Mouse (Mus musculus): ENCODE measurements around the gene Tab2.

The Tab2 gene

DNA sequence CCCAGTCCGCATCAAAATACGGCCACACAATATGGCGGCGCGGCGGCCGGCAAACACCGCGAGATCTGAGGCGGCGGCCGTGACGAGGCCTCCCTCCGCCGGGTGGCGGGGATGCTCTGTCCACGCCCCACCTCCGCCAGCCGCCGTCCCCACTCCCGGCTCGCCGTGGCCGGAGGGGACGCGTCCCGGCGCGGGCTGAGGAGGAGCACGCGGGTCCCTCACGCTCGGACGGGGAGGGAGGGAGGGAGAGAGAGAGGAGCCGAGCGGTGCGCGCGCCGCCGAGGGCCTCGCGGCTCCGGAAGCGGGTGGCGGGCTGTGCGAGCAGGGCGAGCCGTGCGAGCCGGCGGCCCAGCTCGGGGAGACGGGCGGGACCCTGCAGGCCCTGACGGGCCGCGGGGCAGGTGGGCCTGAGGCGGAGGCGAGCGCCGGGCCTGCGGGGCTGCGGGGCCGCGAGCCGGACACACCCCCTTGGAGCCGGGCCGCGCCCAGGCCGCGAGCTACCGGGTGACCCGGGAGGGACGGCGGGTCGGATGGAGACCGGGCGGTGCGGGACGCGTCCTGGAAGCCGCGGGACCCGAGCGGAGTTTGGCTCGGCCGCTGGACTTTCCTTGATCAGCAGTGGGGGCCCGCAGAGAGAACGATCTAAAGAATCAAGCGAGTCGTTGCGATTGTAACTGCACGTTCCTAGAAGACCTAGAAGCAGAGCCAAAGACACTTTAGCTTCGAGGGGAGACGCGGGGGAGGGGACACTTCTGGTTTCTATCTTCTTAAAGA lies at the start of gene Tab2:
Gene Tab2, minus strand, starts transcription at position 3 of the 774 bp plus-strand sequence.
- DNase-seq: peak; percentile 92

DNA sequence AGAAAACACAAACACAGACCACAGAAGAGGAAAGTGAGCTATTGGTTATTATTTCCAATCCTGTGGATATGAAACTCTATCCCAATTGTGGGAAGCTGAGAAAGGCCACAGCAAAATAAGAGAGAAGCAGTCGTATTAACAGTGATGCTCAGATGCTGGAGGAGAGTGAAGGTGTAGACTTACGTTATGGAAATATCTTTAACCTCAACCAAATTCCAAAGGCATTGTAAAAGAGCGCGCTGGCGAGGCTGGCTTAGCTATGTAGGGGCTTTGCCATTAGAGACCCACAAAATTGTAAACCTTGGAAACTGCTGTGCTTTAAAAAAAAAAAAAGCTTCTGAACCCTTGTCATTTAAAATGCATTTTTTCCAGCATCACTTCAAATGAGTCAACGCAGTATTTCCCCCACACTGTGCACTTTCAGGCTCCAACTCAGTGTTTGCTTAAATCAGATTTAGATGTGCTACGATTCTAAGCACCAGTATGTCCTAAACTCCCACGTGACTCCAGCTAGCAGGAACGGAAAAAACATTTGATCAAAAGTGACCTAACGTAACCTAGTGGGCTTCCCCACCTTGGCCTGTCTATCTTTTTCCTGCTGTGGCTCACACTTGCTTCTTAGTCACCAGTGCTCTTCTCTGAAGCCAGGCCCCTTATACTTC lies 36.4 kb upstream of the Tab2 start:
- no peak for DNase-seq

DNA sequence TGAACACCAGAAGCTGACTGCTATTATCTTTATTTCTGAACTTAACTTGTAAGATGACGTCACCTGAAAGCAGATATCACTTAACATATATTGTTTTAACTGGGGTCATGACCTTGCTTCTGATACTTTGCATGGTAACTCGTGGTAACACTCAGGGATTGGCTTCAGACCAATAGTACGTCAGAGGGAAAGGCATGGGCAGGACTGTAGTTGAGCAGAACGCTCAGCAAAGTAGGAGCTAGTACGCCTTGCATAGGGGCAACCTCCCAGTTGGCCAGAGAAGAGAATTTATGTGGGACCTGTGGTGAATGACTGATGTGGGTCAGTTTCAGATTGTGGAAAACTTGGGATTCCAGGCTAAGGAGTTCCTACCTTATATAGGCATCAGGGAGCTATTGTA lies 35.6 kb upstream of the Tab2 start:
- no peak for DNase-seq

DNA sequence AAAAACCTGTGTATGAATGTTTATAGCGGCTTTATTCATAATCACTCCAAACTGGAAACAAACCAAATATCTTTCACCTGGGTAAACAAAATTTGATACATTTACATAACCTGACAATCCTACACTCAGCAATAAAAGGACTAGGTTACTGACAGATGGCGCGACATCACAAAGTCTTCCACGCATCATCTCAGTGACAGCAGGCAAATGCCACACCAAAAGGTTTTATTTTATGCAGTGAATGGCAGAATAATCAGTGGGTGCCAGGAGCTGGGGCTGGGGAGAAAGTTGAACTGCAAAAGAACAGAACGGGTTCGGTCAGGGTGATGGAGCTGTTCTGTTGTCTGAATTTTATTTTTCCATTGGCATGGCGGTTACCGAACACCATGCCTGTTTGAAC lies 31.5 kb upstream of the Tab2 start:
- no peak for DNase-seq

DNA sequence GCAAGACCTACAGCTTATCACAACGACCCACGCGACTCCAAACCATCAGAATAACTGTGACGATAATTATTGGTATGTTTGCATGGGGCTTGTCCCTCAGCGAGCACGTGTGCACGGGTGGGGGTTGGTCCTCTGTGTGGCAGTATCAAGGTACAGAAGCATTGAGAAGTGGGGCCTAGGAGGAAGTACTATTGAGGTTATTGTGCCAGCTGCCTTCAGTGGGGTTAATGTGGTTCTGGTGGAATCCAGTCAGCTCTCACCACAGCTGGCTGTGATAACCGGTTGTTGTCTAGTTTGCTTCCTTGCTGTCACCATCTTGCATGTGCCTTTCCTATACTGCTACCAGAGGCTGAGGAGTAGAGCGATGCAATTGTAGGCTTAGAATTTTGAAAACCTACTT lies 20.4 kb upstream of the Tab2 start:
- no peak for DNase-seq

DNA sequence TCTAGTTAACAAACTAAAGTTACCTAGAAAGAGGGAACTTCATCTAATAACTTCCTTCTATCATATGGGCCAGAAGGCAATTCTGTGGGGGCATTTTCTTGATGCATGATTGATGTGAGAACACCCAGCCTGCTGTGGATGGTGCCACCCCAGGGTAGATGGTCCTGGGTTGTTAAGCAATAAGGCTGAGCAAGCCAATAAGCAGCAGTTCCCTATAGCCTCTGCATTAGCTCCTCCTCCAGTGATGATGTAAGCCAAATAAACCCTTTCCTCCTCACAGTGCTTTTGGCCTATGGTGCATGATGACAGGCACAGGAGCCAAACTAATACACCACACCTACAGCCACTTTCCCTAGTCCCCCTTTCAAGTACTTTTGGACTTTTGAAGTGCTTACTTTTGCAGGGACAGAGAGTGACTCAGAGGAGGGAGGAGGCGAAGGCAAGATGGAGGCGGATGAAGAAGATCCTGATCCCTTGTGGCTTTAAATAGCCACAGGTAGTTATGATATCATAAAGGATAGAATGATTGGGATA lies 12.8 kb upstream of the Tab2 start:
- no peak for DNase-seq

DNA sequence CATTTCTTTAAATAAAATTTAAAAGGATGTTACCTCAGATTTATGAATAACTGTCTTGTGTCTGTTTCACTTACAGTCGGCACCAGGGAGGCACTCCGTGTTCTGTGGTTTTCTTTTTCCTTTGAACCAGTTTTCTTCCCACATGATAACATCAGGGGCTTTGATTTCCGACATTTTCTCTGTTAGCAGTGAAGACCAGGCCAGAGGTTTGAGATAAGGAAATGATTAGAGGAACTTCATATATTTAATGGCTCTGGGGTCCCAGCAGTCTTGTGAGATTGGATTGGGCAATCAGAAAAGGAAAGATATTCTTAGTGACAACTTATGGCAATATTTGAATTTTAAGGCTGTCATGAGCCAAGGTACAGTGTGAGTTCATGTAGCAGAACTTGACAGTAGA lies 11.1 kb upstream of the Tab2 start:
- no peak for DNase-seq

DNA sequence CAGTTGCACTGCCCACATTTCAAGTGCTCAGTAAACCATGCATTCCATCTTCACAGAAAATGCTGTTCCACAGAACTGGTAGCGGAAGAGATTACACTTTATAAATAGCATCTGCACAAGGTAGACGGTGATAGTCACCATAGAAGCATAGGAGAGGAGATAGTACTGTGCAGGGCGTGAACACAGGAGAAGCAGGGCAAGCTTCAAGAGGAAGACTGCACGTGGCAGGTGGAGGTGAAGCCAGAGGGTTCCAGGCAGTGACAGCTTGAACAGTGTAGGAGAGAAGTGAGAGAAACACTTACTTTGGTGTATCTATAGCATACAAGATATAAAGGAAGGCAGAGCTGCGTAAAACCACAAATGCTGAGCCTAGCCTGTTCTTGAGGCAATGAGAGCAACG lies 3.0 kb upstream of the Tab2 start:
- DNase-seq: no peak

DNA sequence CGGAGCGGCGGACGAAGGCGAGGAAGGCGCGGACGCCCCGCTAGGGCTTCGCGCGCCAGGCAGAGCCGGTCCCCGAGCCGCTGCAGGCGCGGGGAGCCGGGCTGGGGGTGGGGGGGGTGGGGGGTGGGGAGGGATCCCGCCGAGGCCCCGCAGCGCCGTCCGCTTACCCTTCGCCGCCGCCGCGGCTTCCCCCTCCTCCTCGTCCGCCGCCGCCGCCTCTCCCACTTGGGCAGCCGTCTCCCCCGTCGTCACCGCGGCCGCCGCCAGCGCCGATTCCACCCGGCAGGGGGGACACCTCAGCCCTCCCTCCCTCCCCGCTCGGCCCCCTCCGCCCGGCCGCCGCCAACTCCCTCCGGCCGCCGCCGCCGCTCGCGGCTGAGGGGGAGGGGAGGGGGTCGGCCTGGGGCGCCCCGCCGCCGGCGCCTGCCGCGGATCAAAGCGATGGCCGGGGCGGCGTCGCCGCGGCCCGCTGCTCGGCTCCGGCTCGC lies 352 bp downstream of the Tab2 start:
- DNase-seq: peak; percentile 66

DNA sequence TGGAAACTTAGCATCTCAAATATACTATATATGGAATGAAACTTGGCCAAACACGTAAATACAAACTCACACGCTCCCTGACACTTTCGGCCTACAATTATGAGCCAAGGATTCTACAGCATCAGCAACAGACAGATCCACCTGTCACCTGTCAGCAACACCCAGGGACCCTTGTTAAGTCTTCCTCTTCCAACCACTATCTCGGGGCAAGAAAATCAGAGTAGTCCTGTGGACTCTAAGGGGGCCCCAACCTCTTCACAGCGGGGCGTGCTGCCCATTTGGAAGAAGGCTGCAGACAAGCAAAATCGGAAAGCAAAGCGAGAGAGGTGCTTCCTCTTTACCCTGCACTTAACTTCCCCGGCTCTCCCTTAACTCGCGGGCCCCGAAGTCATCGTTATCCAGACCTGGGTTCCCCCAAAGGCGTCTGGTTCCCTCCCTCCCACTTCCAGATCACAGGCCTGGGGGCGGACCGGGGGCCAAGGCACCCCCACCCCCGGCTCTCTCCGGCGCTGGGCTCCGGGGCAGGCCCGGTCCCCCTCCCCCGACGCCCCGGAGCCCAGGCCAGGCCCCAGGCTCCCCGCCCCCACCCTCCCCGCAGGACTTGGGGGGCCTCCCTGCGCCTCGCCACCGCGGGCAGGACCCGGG lies 919 bp downstream of the Tab2 start:
- peak; percentile 66 for DNase-seq

DNA sequence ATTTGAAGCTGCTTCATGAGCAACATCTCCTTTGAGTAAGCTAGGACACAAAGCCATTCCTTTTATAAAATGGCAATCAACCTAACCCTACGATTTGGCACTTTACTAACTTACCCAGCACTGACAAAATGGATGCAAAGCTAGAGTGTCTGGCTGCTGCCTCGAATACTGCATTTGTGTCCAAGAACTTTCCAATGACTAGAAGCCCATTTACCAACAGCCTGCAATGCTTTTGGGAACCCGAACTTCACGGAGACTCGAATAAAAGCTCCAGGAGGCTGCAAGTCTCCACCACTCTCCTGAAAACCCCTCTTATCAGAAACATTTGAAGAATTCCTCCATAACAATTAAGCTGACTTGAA lies 1.4 kb downstream of the Tab2 start:
- DNase-seq: peak; percentile 12

DNA sequence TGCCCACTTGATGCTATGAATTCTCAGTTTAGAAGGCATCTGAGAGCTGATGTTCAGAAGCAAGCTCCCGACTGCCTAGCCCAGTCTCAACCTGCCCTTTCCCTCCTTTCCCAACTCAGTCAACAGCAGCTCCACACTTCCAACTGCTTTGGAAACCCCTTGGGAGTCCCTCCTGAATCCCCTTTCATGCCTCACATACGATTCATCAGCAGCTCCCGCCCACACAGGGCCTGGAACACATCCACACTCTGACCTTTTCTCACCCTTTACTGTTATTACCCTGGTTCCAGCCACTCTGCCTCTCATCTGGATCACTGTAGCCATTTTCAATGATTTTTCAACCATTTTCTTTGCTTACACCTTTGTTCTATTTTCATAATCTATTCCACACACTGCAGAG lies 13.0 kb downstream of the Tab2 start:
- DNase-seq: no peak

DNA sequence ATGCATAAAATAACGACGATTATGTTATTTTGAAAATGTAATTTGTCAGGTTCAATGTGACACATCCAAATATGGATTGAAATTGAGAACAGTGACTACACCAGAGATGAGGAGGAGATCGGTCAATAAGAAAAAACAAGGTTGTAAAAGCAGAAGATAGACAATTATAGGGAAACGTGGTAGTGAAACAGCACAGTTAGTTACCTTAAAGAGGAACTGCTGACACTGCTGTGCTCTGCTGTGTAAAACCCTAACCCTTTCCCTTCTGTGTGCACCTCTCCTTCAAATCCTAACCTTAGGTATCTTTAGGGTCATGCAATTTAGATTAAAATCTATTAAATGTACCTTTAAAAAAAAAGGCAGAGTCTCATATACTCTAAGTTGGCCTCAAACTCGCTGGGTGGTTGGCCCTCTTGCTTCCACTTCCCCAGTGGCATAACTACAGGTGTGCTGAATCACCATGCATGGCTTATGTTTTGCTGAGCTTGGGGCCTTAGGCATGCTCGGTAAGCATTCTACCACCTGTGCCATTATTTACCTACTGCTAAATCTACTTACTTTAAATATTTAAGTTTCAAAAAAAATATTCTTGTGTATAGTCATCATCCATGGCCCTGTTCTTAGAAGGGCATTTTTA lies 19.4 kb downstream of the Tab2 start:
- DNase-seq: no peak

DNA sequence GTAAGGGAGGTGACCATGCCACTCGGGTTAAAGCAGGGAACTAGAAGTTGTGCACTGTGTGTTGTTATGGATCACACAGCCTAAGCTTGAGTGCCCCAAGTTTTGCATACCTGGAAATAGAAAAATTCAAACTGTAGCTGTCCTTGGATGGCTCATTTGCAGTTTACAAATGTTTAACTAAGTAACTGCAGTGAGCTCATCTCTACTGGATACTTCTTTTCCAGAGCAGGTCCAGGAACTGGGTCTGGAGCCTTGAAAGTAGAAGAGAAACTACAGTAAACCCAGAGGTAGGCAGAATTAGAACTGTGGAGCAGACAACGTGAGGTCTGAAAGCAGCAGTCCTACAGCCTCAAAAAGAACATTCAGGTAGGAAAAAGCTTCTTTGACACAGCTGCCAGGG lies 23.1 kb downstream of the Tab2 start:
- no peak for DNase-seq

DNA sequence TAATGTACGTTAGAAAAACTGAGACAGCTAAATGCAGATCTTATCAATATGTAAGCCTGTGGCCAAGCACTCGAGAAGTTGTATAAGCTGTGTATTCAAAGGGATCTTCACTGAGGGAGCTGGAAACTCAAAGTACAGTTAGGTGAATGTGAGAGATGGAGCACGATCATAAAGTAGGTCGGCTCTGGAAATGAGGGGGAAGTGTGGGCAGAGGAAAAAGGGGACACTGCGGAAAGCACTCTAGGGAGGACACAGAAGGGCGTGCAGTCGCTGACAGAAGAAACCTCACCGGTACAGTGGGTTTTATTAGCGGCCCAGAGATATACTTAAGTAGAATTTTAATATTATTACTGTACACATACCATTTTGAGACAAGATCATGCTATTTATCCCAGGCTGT lies 27.0 kb downstream of the Tab2 start:
- no peak for DNase-seq

DNA sequence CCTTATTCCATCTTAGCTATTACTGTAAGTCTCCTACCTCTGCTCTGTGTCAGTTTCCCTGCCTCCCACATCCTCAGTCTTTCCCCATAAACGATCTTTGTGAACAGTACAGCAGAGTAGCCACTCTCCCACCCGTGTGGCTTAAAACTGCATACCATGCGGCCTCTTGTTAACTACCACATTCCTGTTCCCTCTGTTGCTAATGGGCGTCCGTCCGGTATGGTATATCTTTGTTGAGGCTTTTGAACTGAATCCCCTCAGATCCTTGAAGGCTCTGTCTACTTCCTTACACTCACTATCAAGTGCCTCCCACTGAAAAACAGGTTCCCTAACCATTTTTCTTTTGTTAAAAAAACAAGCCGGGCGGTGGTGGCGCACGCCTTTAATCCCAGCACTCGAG lies 30.5 kb downstream of the Tab2 start:
- no peak for DNase-seq

DNA sequence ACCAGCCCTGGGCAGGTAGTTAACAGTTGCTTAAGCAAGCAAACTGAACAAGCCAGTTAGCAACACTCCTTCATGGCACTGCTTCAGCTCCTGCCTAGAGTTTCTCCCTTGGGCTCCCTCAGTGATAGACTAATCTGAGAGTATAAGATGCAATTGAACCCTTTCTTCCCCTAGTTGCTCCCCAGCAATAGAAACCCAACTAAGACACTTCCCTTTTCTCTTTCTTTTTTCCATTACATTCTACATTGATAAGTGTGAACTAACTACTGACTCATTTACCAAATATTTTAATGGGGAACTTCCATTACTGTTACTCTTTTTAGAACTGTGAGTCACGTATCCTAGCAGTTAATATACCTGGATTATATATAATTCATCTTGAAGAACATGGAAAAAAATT lies 32.6 kb downstream of the Tab2 start:
- DNase-seq: no peak

DNA sequence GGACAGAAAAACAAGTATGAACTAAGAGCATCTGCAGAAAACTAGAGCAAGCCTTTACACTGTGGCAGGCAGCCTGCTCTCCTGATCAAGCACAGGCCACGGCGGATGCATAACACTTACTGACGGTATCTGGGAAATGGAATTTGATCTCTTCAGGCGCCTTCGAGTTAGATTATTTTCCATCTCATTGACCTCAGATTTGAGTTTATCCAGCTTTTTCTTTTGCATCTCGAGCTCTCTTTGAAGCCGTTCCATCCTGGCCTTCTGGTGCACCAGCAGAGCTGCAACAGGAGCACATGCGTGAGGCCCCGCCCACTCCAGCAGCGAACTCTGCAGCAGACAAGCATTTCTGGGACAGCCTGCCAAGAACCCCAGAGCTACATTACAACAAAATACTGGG lies 44.8 kb downstream of the Tab2 start:
- peak; percentile 48 for DNase-seq

DNA sequence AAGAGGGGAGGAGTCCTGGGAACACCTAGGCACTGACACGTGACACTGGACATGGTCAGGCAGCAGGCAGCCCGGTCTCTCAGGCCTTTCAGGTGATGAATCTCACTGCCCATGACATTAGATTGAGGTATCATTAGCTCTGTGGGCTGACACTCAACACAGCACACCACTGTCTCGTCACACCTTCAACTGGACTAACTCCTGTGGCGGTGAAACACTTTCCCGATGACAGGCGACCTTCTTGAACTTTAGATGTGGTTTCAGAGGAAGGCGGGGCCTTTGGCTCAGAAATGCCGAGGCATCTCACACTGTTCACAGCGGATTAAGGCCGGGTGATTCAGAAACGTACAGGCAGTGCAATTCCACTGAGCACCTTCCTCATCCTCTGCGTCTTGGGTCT lies 48.9 kb downstream of the Tab2 start:
- no peak for DNase-seq

DNA sequence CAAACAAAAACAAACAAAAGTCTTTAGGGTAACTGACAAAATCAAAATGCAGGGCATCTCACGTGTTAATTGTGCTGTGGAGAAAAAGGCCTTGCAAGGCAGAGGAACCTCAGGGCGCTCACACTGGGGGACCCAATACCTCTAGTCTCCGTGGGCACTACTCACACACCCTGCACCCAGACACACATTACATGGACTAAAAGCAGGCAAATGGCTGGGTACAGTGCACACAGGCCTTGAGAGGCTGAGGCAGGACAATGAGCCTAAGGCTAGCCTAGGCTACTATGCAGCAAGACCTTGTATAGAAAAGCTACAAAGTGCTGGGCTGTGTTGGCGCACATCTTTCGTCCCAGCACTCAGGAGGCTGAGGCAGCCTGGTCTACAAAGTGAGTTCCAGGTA lies 51.9 kb downstream of the Tab2 start:
- no peak for DNase-seq

DNA sequence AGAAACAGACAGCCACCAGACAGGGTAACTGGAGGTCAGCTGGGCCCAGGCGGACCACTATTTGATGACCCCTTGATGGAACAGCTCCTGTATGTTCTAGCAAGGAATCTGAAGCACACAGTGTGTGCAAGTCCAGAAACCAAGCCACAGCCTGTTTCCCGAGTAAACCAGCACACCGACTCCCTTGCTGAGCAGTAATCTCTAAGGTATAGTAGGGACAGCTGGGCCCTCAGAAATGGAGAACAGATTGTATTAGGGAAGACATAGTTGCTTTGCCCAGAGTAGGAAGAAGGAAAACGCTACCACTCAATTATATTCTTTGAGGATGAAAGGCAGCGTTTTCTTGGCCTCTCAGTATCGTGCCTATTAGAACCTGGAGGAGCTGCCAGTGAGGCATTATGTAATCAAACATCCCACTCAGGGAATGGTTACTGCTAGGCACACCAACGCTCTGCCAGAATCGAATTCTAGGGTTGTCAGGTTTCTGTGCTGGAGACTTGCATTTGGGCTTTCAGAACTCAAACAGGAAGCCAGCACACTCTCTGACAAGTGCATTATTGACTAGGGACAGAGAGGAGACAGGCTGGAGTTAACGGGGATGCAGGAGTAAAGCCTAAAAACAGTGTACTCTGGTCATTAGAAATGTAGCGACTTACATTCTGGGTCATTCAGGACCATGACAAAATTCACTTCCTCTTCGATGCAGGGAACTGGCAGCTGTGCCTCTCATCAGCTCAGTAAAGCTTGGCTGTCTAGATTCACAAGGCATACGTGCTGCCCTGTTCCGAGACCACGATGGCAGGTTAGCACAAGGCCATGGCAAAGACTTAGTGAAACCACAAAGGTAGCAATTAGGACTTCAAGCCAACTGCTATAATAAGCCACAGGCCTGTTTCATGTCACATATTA lies 55.1 kb downstream of the Tab2 start:
- no peak for DNase-seq

DNA sequence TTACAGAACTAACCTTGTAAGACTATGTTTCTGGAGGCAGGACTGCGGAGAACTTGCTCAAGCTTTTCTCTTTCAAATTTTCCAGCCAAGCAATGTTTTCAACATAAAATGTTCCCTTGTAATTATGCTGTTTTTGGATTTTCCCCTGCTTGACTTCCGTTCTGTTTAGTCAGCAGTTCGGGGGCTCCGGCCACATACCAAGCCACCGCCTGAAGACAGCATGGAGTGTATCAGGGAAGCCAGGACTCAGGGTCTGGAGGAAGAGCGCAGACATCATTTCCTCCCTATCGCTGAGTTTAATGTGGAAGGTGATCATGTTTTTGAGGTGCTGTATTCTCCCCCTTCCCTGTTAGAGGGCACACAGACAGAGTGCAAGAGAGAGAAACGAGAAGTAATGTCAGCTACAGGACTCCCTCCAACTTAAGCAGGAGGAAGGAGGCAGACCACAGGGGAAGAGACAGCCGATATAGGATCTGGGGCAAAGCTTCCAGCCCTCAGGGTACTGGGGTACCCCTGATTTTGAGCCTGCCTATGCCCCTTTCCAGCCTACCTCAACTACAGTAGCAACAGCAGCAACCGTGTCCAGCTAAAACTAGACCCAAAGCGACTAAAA lies 67.7 kb downstream of the Tab2 start:
- no peak for DNase-seq
